Mouse (Mus musculus) spleen, embryonic (tissue): ENCODE measurements around the gene Mrps11.

Source experiments
- CTCF ChIA-PET: fragments of 350-600 bp; sonication (Branson Sonifier 250); formaldehyde crosslinking; loops from one replicate; lab custom pipeline; 2022; lab: Charles Lee

Gene Mrps11

DNA sequence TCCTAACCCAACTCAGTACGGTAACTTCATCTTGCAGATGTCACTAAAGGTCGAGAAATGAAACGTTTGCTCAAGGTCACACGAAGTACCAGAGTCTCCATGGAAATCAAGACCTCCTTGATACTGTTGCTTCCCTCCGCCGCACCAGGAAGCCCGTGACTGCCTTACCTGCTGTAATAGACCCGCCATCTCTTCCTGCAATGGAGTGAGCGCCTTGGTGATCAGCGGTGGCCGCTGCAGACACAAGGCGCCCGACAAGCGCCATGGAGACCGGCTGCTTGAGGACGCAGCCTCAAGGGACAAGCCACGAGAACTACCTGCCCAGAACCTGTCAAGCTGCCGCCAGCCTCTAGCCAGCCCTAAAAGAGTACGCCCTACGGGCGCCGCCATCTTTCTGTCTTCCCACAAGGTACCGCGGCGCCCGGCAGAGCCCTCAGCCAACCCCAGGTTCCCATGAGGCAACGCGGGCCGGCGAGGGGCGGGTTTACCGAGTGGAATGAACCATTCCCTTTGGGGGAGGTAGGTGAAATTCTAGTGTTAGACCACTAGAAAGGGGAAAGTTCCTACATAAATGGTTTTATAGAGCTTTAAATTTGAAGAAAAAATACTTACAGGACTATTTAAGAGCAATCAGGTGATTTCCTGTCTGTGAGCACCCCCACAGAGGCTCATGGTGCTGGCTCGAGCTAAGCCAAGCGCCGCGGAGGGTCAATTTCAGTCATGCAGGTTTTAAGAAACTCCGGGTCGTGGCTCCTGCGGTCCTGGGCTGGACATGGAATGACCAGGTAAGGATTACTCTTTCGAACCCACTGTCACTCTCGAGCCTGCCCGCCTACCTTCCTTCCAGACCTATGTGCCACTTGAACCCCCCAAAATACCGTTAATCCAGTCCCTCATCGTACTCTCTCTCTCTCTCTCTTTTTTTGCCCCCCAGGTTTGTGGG is at the start of gene Mrps11, which contains the start of gene Mrpl46:
Gene Mrps11 (plus strand): TSS at position 481 of the 943 bp plus-strand sequence.
Gene Mrpl46 (minus strand): TSS at position 893 of the 943 bp plus-strand sequence.
- CTCF ChIA-PET = interaction anchor here (0.6 kb wide), 1 partner anchor 11 kb away, joined by 3 read pairs; no protein-coding TSS in a partner anchor

DNA sequence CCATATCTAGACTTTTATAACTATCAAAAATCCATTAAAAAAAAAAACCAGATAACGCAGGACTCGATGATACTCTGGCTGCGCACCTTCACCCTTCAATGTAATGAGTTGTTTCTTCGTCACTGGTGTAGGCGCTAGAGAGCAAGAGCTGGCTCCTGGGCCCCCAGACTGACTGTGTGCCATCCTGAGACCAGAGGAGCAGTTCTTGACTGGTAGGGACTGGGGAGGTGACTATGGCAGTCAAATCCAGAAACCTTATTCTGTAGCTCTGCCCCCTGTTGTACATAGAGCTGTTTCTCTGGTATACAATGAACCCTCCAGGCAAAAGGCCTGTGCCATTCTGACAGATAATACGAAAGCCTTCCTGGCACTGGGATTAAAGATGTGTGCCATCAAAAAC is 45.7 kb upstream of the Mrps11 start:
- CTCF ChIA-PET = no interaction called here

DNA sequence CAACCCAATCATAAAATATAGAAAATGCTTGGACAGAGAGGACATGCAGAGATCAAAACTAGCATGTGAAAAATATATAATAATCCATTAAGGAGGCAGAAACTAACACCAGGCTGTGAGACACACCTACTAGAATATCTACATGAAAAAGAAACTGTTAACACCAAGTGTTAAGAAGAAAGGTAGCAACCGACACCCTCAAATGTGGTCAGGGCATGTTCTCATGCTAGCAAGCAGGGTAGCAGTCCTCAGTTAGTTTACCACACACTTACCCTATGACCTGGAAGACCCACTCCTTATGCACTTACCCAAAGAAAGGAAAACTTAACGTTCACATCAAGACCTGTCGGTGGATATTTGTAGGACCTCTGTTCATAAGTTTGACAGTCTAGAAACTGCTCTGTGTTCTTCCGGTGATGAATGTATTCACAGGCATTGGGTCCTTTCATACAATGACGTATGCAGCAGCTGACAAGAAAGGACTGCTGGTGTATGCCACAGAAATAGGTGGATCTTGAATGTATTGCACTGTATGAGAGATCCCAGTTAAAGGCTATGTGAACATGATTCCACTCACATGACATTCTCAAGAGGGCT is 45.2 kb upstream of the Mrps11 start, which contains the start of gene Ntrk3:
Gene Ntrk3 (minus strand): TSS at position 399 of the 597 bp plus-strand sequence.
- CTCF ChIA-PET = no interaction called here

DNA sequence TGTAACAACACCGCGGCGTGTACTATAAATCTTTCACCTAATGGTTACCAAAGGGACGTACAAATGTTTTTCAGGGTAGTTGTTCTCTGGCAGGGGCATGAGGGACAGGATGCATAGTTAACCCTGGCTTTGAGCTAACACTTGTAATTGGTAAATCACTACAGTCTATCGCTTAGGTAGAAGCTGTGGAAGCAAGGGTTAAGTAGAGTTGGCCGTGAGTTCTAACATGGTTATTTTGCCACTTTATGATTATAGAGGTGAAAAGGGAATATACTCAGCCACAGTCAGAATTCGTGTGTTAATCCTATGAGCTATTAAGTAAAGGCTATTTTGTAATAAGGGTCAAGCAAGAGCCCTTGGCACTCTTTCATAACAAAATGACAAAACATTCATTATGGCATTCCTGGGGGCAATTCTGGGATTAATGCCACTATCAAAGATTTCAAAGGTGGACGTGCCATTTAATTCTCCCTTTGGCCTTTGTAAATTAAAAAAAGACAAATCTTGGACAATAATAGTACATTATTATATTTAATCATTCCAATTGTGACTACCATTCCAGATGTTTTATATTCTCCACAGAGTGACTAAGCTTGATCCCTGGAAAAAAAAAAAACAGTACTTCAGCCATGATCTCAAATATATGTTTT is 43.4 kb upstream of the Mrps11 start:
- CTCF ChIA-PET = no interaction called here

DNA sequence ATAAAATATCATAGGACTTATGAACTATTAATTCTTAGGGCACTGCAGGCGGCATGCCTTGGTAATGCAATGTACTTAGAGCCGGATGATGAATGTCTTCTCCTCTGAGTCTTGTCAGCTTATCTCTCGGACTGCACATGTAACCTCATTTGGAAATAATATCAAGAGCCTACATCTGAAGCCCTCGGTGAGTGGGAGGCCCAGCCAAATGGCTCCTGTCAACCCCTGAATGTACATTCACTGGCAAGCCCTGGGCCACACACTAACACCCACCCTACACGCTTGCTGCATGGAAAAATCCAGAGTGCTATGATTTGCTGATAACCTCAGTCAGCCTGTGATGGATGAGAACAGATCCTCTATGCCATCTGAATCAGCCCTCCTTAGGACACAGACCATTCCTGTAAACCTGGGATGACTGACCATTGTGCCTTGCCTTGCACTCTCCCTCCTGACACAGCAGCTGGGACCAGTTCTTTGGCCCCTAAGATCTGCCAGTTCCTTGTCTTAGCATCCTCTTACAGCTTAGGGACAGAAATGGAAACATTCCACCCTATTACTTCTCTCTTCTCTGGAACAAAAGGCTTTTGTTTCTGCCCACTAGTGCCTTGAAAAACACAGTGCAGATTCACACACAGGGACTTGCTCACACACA is 39.1 kb upstream of the Mrps11 start:
- CTCF ChIA-PET = no interaction called here

DNA sequence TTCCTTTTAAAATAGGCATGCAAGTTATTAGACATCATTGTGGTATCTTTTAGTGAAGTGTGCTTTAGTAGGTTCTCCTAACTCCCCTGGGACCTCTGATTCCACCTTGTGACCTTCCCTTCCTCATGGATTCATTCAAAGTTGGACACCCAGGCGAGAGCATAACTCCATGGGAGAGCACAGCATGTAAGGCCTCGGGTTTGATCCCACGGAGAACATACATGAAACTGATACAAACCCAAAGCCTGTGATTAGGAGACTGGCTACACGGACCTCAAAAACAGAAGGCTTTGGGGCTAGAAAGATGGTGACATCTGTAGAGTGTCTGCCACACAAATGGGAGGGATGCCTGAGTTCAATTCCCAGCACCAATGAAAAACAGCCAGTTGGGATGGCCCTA is 30.0 kb upstream of the Mrps11 start:
- CTCF ChIA-PET = no interaction called here

DNA sequence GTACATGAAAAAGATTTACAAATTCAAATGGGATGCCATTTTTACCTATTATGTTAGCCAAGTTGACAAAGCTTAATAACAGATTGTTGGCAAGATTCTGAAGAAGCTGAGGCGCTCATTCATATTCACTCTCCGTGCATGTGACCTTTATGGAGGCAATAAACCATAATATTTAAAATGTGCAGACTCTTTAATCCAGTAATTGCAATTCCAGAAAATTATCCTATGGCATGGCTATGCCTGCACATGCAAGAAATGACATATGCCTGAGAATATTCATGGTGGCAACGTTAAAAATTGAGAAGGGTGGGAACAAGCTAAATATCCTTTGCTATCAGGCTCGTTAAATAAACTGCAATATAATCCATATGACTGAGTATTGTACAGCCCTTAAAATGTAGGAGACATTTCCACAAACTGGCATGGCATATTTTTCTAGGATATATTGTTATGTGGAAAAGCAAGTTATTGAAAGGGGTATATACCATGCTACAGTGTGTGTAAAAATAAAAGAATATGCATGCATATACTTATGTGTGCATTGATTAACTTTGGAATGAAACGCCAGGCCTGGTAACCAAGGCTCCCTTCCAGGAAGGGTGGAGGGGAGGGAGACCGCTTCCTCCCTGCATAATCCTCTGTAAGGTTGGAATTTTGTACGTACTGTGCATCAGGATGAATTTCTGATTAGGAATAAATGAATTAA is 29.0 kb upstream of the Mrps11 start:
- CTCF ChIA-PET = no interaction called here

DNA sequence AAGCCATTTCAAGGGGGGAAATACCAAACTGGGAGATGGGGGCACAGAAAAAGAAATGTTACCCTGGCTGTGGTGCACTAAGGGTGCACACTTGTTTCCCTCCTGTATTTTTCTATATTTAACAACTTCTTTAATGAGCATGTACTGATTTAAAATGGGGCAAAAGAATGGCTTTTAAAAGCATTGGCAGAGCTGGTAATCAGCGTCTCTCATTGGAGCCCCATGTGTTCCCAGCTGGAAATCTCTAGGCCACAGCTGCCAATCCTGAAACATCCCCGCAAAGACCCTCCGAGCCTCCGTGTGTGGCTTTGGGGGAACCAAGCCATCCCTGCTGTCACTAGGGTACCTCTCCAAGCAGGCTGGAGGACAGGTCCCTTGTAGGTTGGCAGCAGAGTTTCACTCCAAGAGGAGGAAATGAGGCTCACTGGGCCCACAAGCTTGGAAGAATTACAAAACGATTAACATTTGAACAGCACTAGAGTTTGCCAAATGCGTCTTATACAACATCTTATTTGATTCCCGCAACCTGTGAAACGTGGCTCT is 28.4 kb upstream of the Mrps11 start:
- CTCF ChIA-PET = no interaction called here

DNA sequence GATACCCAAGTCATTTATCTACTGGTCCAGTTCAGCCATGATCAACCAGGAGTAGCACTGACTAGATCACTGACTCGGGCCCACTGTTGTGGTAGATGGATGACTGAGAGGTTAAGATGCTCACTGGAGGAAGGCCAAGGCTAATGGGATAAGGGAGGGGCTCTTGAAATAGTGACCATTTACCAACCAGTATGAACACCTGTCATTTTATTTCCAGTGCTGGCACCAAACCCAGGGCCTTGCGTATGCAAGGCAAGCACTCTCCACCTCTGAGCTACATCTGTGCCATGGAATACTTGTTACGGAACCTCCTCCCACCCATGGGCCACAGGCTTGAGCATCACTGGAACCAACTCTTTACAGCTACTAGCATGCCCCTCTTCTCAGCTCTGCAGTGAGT is 19.1 kb upstream of the Mrps11 start:
- CTCF ChIA-PET = no interaction called here

DNA sequence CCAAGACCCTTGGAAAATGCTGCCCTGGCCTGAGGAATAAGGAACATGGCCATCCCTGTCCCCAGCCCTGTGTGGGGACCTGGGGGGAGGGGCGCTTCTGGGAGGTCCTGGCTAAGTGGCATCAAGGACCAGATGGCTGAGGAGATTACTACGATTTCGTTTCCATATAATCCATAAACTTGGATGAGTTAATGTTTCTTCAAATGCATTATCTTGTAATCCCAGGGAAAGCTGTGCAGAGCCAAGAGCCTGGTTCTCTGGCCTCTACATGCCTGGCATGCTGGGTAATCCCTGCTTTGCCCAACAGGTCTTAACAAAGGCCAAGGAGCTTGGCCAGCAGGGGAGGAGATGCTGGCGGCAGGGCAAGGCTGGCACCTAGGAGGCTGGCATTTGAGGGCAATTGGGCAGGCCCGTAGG is 17.7 kb upstream of the Mrps11 start:
- CTCF ChIA-PET = interaction anchor here (0.6 to 1.4 kb wide), 3 partner anchors 10 to 168 kb away, joined by 3 to 5 read pairs (median 4); no protein-coding TSS in a partner anchor

DNA sequence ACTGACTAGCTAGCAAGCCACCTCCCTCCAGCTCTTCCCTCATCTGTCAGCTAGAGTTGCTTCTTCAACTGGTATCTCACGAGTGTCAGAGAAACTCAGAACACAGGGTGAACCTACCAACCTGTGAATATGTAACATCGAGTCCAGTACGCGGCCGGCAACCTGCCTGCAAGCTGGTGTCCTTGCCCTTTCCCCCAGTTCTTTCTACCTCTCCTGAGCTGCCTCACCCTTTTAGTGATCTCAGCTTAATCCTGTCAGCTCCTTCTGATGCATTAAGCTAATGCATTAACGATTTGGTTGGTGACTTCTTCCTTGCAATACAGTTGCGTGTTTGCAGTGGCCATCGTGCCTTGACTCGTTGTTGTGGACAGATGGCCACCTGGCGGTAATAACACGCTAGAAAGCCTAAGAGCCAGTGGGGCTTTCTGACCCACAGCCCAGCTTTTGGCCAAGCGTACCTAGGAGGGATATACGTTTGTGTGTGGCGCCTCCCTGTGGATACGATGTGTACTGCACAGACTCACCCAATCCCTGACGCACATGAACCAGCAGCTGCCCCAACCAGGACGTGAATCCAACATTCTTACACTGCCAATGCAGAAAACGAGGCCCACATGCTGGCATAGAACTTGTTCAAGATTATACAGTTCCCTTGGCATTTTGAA is 16.8 kb upstream of the Mrps11 start:
- CTCF ChIA-PET = interaction anchor here (0.6 to 1.4 kb wide), 3 partner anchors 9 to 169 kb away, joined by 3 to 5 read pairs (median 4); no protein-coding TSS in a partner anchor

DNA sequence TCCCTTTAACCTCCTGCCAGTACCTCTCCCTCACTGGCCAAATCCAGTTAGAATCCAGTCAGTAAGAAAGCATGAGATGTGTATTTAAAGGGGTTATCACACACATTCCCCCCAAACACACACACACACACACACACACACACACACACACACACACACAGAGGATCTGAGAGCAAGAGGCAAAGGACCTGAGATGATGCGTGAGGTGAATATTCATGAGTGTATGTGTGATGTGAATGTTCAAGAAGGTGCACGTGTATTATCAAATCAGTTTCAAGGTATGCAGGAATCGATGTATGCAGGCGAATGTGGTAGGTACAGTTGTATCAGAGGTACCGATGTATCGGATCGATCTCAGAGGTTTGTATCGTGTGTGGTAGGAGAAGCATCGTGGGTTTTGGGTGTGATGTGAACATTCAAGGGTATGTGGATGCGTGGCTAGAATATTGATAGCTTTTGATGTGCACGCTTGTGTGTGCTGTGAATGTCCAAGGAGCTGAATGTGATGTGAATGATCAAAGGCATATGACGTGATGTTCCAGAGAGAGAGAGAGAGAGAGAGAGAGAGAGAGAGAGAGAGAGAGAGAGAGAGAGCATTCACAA is 14.9 kb upstream of the Mrps11 start:
- CTCF ChIA-PET = no interaction called here

DNA sequence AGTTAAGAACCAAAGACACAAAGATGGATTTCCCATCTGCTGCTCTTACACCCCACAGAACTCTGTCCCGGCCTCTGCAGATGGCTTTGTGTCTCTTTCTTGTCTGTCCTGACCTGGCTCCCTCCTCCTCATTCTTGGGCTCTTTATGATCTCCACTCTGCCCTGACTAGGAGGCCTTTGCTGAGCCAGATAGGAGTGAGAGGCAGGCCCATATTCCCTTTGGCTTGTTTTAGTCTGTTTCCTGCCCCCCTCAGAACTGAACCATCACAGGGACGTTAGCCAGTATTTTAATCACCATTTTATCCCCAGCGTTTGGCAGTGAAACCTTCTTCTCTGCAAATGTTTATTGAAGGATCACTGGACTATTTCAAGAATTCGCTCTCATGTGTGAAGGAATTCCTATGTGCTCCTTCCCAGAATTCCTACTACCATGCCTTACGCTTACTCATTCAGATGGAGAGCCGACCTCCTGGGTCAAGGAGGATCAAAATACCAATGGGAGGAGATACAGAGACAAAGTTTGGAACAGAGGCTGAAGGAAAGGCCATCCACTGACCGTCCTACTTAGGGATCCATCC is 13.8 kb upstream of the Mrps11 start:
- CTCF ChIA-PET = no interaction called here

DNA sequence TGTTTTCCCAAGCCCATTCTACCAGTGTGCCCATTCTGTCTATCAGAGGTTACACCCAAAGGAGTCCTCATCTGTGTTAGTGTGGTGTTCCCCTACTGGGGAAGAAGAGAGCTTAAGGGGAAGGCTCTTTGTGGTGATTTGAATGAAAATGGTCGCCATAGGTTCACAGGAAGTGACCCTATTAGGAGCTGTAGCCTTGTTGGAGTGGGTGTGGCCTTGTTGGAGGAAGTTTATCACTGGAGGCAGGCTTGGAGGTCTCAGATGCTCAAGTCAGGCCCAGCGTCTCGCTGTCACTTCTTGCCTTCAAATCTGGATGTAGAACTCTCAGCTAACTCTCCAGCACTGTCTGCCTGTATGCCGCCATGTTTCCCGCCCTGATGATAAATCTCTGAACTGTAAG is 12.0 kb upstream of the Mrps11 start:
- CTCF ChIA-PET = no interaction called here

DNA sequence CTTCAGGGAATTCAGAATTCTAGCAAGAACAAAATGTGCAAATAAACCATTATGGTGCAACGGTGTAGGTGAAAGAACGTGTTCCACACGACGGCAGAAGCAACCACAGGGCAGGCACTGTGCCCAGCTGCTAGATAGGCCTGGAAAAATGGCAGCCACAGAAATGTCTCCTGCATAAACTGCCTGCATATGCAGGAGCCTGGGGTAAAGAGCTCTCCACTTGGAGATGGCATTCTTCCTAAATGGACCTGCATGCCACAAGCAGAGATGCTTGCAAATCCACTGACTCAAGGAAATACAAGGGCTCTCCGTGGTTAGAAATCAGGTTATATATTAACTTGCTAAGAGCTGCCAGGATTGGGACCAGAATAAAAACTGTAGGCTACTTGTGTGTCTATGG is 4.2 kb upstream of the Mrps11 start:
- CTCF ChIA-PET = no interaction called here

DNA sequence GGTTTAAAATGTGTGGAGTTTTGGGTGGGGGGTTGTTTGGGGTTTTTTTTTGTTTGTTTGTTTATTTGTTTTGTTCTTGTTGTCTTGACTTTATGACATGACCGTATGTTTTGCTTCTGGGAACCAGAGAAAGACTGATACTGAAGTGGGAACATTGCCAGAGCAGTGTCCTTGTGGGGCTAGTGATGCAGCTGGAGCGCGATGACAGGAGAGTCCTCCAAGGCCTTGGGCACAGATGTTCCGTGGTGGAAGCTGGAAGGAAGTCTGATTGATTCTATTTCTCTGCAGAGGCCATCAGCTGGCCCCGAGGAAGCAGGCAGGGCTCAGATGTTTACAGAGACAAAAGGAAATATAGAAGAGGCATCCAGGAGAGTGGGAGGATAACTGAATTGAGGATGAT is 3.0 kb downstream of the Mrps11 start:
- CTCF ChIA-PET = no interaction called here

DNA sequence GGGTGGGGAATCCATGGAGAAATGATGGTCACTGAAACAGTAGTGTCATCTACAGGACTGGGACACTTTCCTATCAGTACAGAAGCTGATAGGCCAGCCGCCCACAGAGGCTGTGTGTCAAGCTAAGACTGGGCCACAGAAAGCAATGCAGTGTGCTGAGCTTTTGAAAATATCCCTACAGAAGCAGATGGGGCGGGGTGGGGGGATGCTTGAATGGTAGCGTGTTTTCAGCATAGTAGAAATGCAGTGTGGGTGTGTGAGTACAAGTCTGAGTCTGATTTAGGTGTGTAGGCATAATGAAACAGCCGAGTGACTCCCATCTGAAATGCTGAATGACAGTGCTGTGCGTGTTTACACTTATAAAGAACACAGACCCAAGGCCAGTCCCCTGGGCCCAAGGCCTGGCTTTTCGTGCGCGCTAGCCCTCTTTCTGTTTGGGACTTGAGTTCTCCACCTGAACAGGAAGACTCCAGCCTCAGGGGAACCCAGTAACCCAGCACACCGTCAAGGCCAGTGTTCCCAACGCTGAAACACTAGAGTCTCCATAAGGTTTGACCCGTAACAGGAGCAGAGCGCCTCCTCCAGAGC is 5.0 kb downstream of the Mrps11 start:
- CTCF ChIA-PET = no interaction called here

DNA sequence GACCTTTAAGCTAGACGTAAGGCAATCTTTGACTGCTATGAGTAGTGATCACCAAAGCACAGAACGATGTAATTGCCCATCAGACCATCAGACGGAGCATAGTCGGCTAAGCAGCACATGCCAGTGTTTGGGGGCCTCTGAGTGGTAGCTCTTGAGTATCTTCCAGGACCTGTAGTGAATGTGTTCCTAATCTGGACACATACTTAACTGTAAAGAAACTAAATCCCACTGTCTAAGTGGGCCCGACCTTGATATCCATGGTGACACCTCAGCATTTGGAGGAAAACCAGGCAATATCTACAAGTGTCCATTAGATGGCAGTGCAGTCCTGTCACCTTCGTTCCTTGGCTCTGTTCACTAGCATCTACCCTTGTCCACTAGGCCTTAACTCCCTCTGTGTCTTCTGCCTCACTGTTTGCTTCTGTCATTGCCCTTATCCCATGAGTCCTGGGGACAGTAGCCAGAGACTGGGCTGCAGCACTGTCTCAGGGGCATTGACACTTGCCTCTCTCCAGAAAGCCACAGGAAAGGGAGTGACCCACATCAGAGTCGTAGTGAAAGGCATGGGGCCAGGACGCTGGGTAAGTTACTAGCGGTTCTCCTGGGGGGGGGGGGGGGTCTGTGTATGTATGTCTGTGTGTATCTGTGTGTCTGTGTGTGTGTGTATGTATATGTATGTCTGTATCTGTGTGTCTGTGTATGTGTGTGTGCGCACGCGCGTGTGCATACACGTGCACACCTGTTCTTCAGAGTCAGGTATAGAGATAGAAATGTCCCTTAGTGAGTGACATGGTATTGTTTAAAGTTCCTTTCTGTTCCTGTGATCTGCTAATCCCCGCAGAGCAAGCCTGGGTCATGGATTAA is 8.7 kb downstream of the Mrps11 start:
- CTCF ChIA-PET = interaction anchor here (1.0 to 1.5 kb wide), 2 partner anchors 98 to 101 kb away, joined by 4 read pairs; no protein-coding TSS in a partner anchor
